Mouse (Mus musculus): Measurements from ENCODE around the gene Amot. TPM values are rescaled to one million over a fixed set of nuclear protein-coding genes. Genes with fewer than 3 reads are reported as not detected.

Amot gene
- total and polyA plus RNA-seq, 3 experiments, result not detected

GRCm38 (mm10) chrX:145515498-145516158, 10.6 kb upstream of the Amot start:
- Histone ChIP-seq H3K9me3 (replicated peaks; ENCODE audit: low read length) (peaks cover 3% of the 10 kb centered on the region), H3K4me1 (ENCODE audit: control insufficient read depth in 1 of 2, insufficient read depth in 2 of 2) (no peaks in the 10 kb centered on the region), H3K4me2 (ENCODE audit: insufficient read depth, low read depth, poor library complexity, severe bottlenecking) (no peak overlapping the region), H3K79me2 (replicated peaks; ENCODE audit: control insufficient read depth, extremely low read depth, insufficient read depth, poor library complexity, severe bottlenecking) (no peaks in the 10 kb centered on the region), H3K36me3 (replicated peaks in 1 of 2; ENCODE audit: control insufficient read depth in 1 of 2, insufficient read depth in 1 of 2, low read length in 1 of 2) (no peaks in the 10 kb centered on the region), H3K4me3 (replicated peaks in 1 of 3; ENCODE audit: low read depth in 2 of 3, low read length in 2 of 3, poor library complexity in 1 of 3) (no peak overlapping the region), H3K27ac (ENCODE audit: insufficient read depth, low read depth) (no peak overlapping the region), H3K9ac (ENCODE audit: insufficient read depth, low read depth) (no peak overlapping the region), H3K27me3 (replicated peaks) (no peaks in the 10 kb centered on the region)
- in situ Hi-C loops (cut with MboI; ENCODE audit: low pct_ligation_motif_present, low pct_unique_long_range_greater_than_20kb, low sequenced_read_pairs), result no loop called here
- no peak for DNase-seq (ENCODE audit: extremely low read depth)
- dilution Hi-C loops (cut with MboI; ENCODE audit: extremely low pct_ligation_motif_present, extremely low pct_unique_long_range_greater_than_20kb, low sequenced_read_pairs), result no loop called here
- no peak for TF ChIP-seq JUN (IDR thresholded peaks at IDR 0.05; ENCODE audit: insufficient read depth, low read depth, low read length)
- TF ChIP-seq KAT2A (IDR thresholded peaks at IDR 0.05; ENCODE audit: insufficient replicate concordance, low read length), result no peak

DNA sequence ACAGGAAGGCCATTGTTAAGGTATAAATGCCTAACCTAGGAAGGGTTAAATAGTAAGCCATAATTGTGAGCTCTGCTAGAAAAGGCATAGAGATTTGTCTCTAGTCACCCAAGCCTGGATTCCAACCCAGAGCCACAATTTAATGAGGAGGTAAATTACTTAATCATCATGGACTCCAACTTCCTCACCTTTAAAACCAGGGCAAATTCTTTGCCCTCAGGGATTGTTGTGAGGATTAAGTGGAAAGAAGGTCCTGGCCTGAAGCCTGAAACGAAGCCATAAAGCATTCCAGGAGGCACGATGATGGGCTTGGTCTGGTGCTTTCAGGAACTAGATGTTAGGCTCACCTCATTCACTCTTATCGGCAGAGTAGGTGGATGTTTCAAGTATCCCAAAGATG, 5.7 kb upstream of the Amot start:
- H3K27ac ChIP-seq (ENCODE audit: insufficient read depth, low read depth), result no peak overlapping the region
- no peak overlapping the region for H3K4me3 ChIP-seq (replicated peaks in 1 of 3; ENCODE audit: low read depth in 2 of 3, low read length in 2 of 3, poor library complexity in 1 of 3)
- in situ Hi-C loops (cut with MboI; ENCODE audit: low pct_ligation_motif_present, low pct_unique_long_range_greater_than_20kb, low sequenced_read_pairs) (no loop called here), dilution Hi-C loops (cut with MboI; ENCODE audit: extremely low pct_ligation_motif_present, extremely low pct_unique_long_range_greater_than_20kb, low sequenced_read_pairs) (no loop called here)
- no peak for DNase-seq (ENCODE audit: extremely low read depth)
- no peak overlapping the region for H3K4me2 ChIP-seq (ENCODE audit: insufficient read depth, low read depth, poor library complexity, severe bottlenecking)
- no peak for TF ChIP-seq USF2 (conservative IDR thresholded peaks at IDR 0.05; ENCODE audit: low read depth, low read length)
- no peaks in the 10 kb centered on the region for H3K4me1 ChIP-seq (ENCODE audit: control insufficient read depth in 1 of 2, insufficient read depth in 2 of 2)
- H3K27me3 ChIP-seq (replicated peaks), result no peaks in the 10 kb centered on the region
- no peaks in the 10 kb centered on the region for H3K79me2 ChIP-seq (replicated peaks; ENCODE audit: control insufficient read depth, extremely low read depth, insufficient read depth, poor library complexity, severe bottlenecking)
- peaks cover 3% of the 10 kb centered on the region for H3K9me3 ChIP-seq (replicated peaks; ENCODE audit: low read length)
- H3K9ac ChIP-seq (ENCODE audit: insufficient read depth, low read depth), result no peak overlapping the region
- no peaks in the 10 kb centered on the region for H3K36me3 ChIP-seq (replicated peaks in 1 of 2; ENCODE audit: control insufficient read depth in 1 of 2, insufficient read depth in 1 of 2, low read length in 1 of 2)

GRCm38 (mm10) chrX:145505457-145506201, 648 bp upstream of the Amot start:
- no peak for TF ChIP-seq RCOR1 (conservative IDR thresholded peaks at IDR 0.05; ENCODE audit: low read depth, low read length)
- Histone ChIP-seq H3K4me1 (ENCODE audit: control insufficient read depth in 1 of 2, insufficient read depth in 2 of 2) (no peaks in the 10 kb centered on the region), H3K36me3 (replicated peaks in 1 of 2; ENCODE audit: control insufficient read depth in 1 of 2, insufficient read depth in 1 of 2, low read length in 1 of 2) (no peaks in the 10 kb centered on the region), H3K27ac (ENCODE audit: insufficient read depth, low read depth) (no peak overlapping the region), H3K27me3 (replicated peaks) (no peaks in the 10 kb centered on the region), H3K79me2 (replicated peaks; ENCODE audit: control insufficient read depth, extremely low read depth, insufficient read depth, poor library complexity, severe bottlenecking) (no peaks in the 10 kb centered on the region), H3K4me3 (replicated peaks in 1 of 3; ENCODE audit: low read depth in 2 of 3, low read length in 2 of 3, poor library complexity in 1 of 3) (no peak overlapping the region), H3K9ac (ENCODE audit: insufficient read depth, low read depth) (no peak overlapping the region), H3K9me3 (replicated peaks; ENCODE audit: low read length) (peaks cover 13% of the 10 kb centered on the region), H3K4me2 (ENCODE audit: insufficient read depth, low read depth, poor library complexity, severe bottlenecking) (no peak overlapping the region)
- no peak for DNase-seq (ENCODE audit: extremely low read depth)
- in situ Hi-C loops (cut with MboI; ENCODE audit: low pct_ligation_motif_present, low pct_unique_long_range_greater_than_20kb, low sequenced_read_pairs) (no loop called here), dilution Hi-C loops (cut with MboI; ENCODE audit: extremely low pct_ligation_motif_present, extremely low pct_unique_long_range_greater_than_20kb, low sequenced_read_pairs) (no loop called here)
